Mouse (Mus musculus): ENCODE results near the gene C1qtnf1. TPM values are rescaled to one million over a fixed set of nuclear protein-coding genes. Genes with fewer than 3 reads are reported as not detected.

Gene C1qtnf1
- polyA plus RNA-seq, 1 experiment from 2014 or later, result 3.3 TPM

GRCm38 (mm10) chr11:118400566-118400936 is 27.5 kb upstream of the C1qtnf1 start:
- Histone ChIP-seq H3K27ac (ENCODE audit: low read depth, low read length) (no peak overlapping the region), H3K36me3 (ENCODE audit: control insufficient read depth, insufficient read depth, low read length) (no peaks in the 10 kb centered on the region), H3K4me1 (ENCODE audit: control insufficient read depth, insufficient read depth, low read length) (no peaks in the 10 kb centered on the region), H3K27me3 (ENCODE audit: control insufficient read depth, insufficient read depth, low read length) (no peaks in the 10 kb centered on the region), H3K4me3 (ENCODE audit: low read depth, low read length) (no peak overlapping the region), H3K9ac (replicated peaks; ENCODE audit: low read depth, low read length) (0 out of 2 replicates have a peak overlapping the region, but pooled peaks have one; percentile 28), H3K4me2 (ENCODE audit: low read depth, low read length) (no peak overlapping the region), H3K9me3 (ENCODE audit: control insufficient read depth, low read length) (no peaks in the 10 kb centered on the region)
- ATAC-seq (ENCODE audit: low read depth), result no peak
- 20% methylated on average over 6 of the region's 6 CpGs for WGBS

- Histone ChIP-seq H3K27ac (ENCODE audit: low read depth, low read length) (no peak overlapping the region), H3K36me3 (ENCODE audit: control insufficient read depth, insufficient read depth, low read length) (0 out of 2 replicates have a peak, but pooled peaks cover 3% of the 10 kb centered on the region), H3K9me3 (ENCODE audit: control insufficient read depth, low read length) (no peaks in the 10 kb centered on the region), H3K4me1 (ENCODE audit: control insufficient read depth, insufficient read depth, low read length) (no peaks in the 10 kb centered on the region), H3K9ac (replicated peaks; ENCODE audit: low read depth, low read length) (no peak overlapping the region), H3K27me3 (ENCODE audit: control insufficient read depth, insufficient read depth, low read length) (no peaks in the 10 kb centered on the region), H3K4me2 (ENCODE audit: low read depth, low read length) (no peak overlapping the region), H3K4me3 (ENCODE audit: low read depth, low read length) (no peak overlapping the region)
- ATAC-seq (ENCODE audit: low read depth), result no peak
- WGBS, result 86% methylated on average over 4 of the region's 4 CpGs
These were observed 26.8 kb upstream of the C1qtnf1 start for GRCm38 (mm10) chr11:118401195-118401594.

DNA sequence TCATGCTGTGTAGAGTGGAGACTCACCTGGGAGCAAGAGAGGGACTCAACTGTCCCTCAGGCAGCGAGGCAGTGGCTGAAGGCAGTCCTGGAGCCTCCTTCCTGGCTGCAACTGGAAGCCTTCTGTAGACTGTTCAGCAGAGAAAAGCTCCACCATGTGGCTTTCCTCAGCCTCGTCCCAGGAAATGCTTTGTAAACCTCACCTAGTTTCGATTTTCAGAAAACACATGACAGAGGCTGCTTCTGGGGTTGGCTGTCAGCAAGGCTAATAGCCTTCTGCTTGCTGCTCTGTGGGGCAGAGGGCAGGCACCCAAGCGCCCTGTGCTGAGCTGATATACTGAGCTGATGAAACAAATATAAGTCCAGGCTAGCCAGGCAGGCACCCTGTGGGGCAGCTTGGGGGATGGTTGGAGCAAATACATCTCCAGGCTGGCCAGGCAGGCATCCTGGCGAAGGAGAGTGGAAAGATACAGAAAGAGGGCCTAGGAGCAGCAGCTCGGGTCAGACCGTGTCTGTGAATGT is 26.2 kb upstream of the C1qtnf1 start, which contains the start of gene Lgals3bp:
TSS of gene Lgals3bp (minus strand) at position 333 of the 521 bp plus-strand sequence.
- no peak for ATAC-seq (ENCODE audit: low read depth)
- Histone ChIP-seq H3K4me1 (ENCODE audit: control insufficient read depth, insufficient read depth, low read length) (no peaks in the 10 kb centered on the region), H3K27me3 (ENCODE audit: control insufficient read depth, insufficient read depth, low read length) (no peaks in the 10 kb centered on the region), H3K4me3 (ENCODE audit: low read depth, low read length) (no peak within 1 kb of the TSS), H3K9me3 (ENCODE audit: control insufficient read depth, low read length) (no peaks in the 10 kb centered on the region), H3K4me2 (ENCODE audit: low read depth, low read length) (no peak within 1 kb of the TSS), H3K36me3 (ENCODE audit: control insufficient read depth, insufficient read depth, low read length) (peaks cover 9% of the 10 kb centered on the region; the same call in 1 of the 2 replicates), H3K9ac (replicated peaks; ENCODE audit: low read depth, low read length) (no peak within 1 kb of the TSS), H3K27ac (ENCODE audit: low read depth, low read length) (no peak within 1 kb of the TSS)
- 65% methylated on average over 7 of the region's 7 CpGs for WGBS

- ATAC-seq (ENCODE audit: low read depth), result no peak
- no peak overlapping the region for H3K27ac ChIP-seq (ENCODE audit: low read depth, low read length)
- H3K36me3 ChIP-seq (ENCODE audit: control insufficient read depth, insufficient read depth, low read length), result peaks cover 9% of the 10 kb centered on the region; the same call in 1 of the 2 replicates
- no peaks in the 10 kb centered on the region for H3K27me3 ChIP-seq (ENCODE audit: control insufficient read depth, insufficient read depth, low read length)
- H3K9me3 ChIP-seq (ENCODE audit: control insufficient read depth, low read length), result no peaks in the 10 kb centered on the region
- H3K4me2 ChIP-seq (ENCODE audit: low read depth, low read length), result no peak overlapping the region
- no peaks in the 10 kb centered on the region for H3K4me1 ChIP-seq (ENCODE audit: control insufficient read depth, insufficient read depth, low read length)
- no peak overlapping the region for H3K4me3 ChIP-seq (ENCODE audit: low read depth, low read length)
- whole genome bisulfite sequencing, result 90% methylated on average over 2 of the region's 2 CpGs
- H3K9ac ChIP-seq (replicated peaks; ENCODE audit: low read depth, low read length), result no peak overlapping the region
These were observed 24.8 kb upstream of the C1qtnf1 start for GRCm38 (mm10) chr11:118403183-118403582.

- no peaks in the 10 kb centered on the region for H3K4me1 ChIP-seq (ENCODE audit: control insufficient read depth, insufficient read depth, low read length)
- no peak for ATAC-seq (ENCODE audit: low read depth)
These were observed 23.8 kb upstream of the C1qtnf1 start for GRCm38 (mm10) chr11:118403951-118404899.

GRCm38 (mm10) chr11:118405311-118405710 is 22.7 kb upstream of the C1qtnf1 start:
- Histone ChIP-seq H3K9ac (replicated peaks; ENCODE audit: low read depth, low read length) (no peak overlapping the region), H3K4me1 (ENCODE audit: control insufficient read depth, insufficient read depth, low read length) (no peaks in the 10 kb centered on the region), H3K9me3 (ENCODE audit: control insufficient read depth, low read length) (no peaks in the 10 kb centered on the region), H3K27me3 (ENCODE audit: control insufficient read depth, insufficient read depth, low read length) (no peaks in the 10 kb centered on the region), H3K4me2 (ENCODE audit: low read depth, low read length) (no peak overlapping the region), H3K36me3 (ENCODE audit: control insufficient read depth, insufficient read depth, low read length) (peaks cover 9% of the 10 kb centered on the region; the same call in 1 of the 2 replicates), H3K27ac (ENCODE audit: low read depth, low read length) (no peak overlapping the region), H3K4me3 (ENCODE audit: low read depth, low read length) (no peak overlapping the region)
- WGBS, result 95% methylated on average over 8 of the region's 8 CpGs
- no peak for ATAC-seq (ENCODE audit: low read depth)

More at GRCm38 (mm10) chr11:118403951-118404899, 23.8 kb upstream of the C1qtnf1 start:
- H3K4me2 ChIP-seq (ENCODE audit: low read depth, low read length), result no peak overlapping the region
- H3K36me3 ChIP-seq (ENCODE audit: control insufficient read depth, insufficient read depth, low read length), result peaks cover 9% of the 10 kb centered on the region; the same call in 1 of the 2 replicates
- WGBS, result 81% methylated on average over 6 of the region's 6 CpGs
- H3K9me3 ChIP-seq (ENCODE audit: control insufficient read depth, low read length), result no peaks in the 10 kb centered on the region
- H3K9ac ChIP-seq (replicated peaks; ENCODE audit: low read depth, low read length), result no peak overlapping the region
- H3K27ac ChIP-seq (ENCODE audit: low read depth, low read length), result no peak overlapping the region
- H3K4me3 ChIP-seq (ENCODE audit: low read depth, low read length), result no peak overlapping the region
- no peaks in the 10 kb centered on the region for H3K27me3 ChIP-seq (ENCODE audit: control insufficient read depth, insufficient read depth, low read length)

DNA sequence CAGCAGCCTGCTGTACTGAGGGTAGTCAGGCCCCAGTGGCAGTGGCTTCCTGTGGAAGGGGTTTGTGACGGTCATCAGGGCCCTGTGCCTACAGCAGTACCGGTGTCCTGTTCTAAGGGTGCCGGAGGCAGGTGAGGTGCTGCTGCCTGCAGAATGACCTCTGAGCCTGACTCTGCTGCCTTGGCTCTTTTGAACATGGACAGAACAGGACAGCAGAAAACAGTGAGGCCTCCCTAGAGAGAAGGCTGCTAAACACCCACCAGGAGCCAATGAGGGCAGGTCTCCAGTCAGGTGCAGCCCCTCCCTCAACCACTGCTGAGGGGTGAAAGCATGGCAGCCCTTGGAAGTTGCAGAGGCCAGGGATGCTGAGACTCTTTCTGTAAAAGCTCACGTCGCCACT is 21.5 kb upstream of the C1qtnf1 start:
- H3K36me3 ChIP-seq (ENCODE audit: control insufficient read depth, insufficient read depth, low read length), result peaks cover 9% of the 10 kb centered on the region; the same call in 1 of the 2 replicates
- H3K4me1 ChIP-seq (ENCODE audit: control insufficient read depth, insufficient read depth, low read length), result no peaks in the 10 kb centered on the region
- no peak overlapping the region for H3K27ac ChIP-seq (ENCODE audit: low read depth, low read length)
- H3K9ac ChIP-seq (replicated peaks; ENCODE audit: low read depth, low read length), result no peak overlapping the region
- no peak overlapping the region for H3K4me2 ChIP-seq (ENCODE audit: low read depth, low read length)
- H3K27me3 ChIP-seq (ENCODE audit: control insufficient read depth, insufficient read depth, low read length), result no peaks in the 10 kb centered on the region
- H3K9me3 ChIP-seq (ENCODE audit: control insufficient read depth, low read length), result no peaks in the 10 kb centered on the region
- H3K4me3 ChIP-seq (ENCODE audit: low read depth, low read length), result no peak overlapping the region
- 95% methylated on average over 5 of the region's 5 CpGs for WGBS
- no peak for ATAC-seq (ENCODE audit: low read depth)

DNA sequence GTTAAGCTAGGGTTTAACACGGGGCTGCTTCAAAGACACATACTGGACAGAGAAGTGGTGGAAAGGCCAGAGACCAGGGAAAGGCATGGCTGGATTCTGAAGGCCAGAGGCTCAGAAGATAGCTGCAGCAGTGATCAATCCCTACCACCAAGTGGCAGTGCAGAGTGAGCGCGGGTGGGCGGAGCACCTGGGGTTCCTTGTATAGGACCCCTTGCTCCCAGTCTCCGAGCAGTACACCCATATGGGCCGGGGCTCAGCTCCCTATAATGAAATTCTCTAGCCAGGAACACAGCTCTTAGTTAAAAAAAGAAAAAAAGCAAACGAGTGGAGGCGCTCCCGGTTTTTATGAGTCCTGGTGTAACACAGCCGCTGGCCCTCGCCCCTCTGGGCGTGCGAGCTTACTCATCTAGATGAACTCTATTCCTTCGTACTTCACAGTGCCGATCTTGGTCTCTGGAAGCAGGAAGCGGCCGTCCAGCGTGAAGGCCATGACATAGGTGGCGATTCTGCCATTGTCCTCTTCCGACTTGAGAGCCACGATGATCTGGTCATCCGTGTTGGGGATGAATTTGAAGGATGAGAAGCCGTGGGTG is 20.6 kb upstream of the C1qtnf1 start:
- H3K36me3 ChIP-seq (ENCODE audit: control insufficient read depth, insufficient read depth, low read length), result peaks cover 9% of the 10 kb centered on the region; the same call in 1 of the 2 replicates
- 85% methylated on average over 23 of the region's 23 CpGs for WGBS

More for the DNA sequence above, 20.6 kb upstream of the C1qtnf1 start:
- ATAC-seq (ENCODE audit: low read depth), result no peak
- Histone ChIP-seq H3K4me2 (ENCODE audit: low read depth, low read length) (no peak overlapping the region), H3K4me1 (ENCODE audit: control insufficient read depth, insufficient read depth, low read length) (no peaks in the 10 kb centered on the region), H3K9me3 (ENCODE audit: control insufficient read depth, low read length) (no peaks in the 10 kb centered on the region), H3K4me3 (ENCODE audit: low read depth, low read length) (no peak overlapping the region), H3K9ac (replicated peaks; ENCODE audit: low read depth, low read length) (no peak overlapping the region), H3K27ac (ENCODE audit: low read depth, low read length) (no peak overlapping the region), H3K27me3 (ENCODE audit: control insufficient read depth, insufficient read depth, low read length) (no peaks in the 10 kb centered on the region)
